Mouse (Mus musculus): Measurements from ENCODE around the gene Mrvi1. TPM values are rescaled to one million over a fixed set of nuclear protein-coding genes. Genes with fewer than 3 reads are reported as not detected.

Gene Mrvi1
- total RNA-seq, 1 experiment = 0.27 TPM

GRCm38 (mm10) chr7:110821653-110822052, 160.6 kb downstream of the Mrvi1 start:
- no peak overlapping the region for H3K4me3 ChIP-seq (ENCODE audit: insufficient read depth in 1 of 2, low read depth in 1 of 2, low read length in 2 of 2, poor library complexity in 1 of 2, severe bottlenecking in 1 of 2)
- DNase-seq (ENCODE audit: low read depth, low spot score) = no peak

GRCm38 (mm10) chr7:110821068-110821467, 161.2 kb downstream of the Mrvi1 start:
- TF ChIP-seq MAFK (IDR thresholded peaks at IDR 0.05; ENCODE audit: insufficient read depth, low read depth, low read length) = no peak
- no peak for TF ChIP-seq ZC3H11A (IDR thresholded peaks at IDR 0.05; ENCODE audit: borderline replicate concordance, low read depth, low read length)
- TF ChIP-seq ZNF384 (IDR thresholded peaks at IDR 0.05; ENCODE audit: low read depth, low read length) = no peak
- no peak for TF ChIP-seq HCFC1 (IDR thresholded peaks at IDR 0.05; ENCODE audit: borderline replicate concordance, insufficient read depth, low read length)
- TF ChIP-seq CHD2 (IDR thresholded peaks at IDR 0.05; ENCODE audit: low read depth, low read length) = no peak
- Histone ChIP-seq H3K9me3 (ENCODE audit: control insufficient read depth, insufficient read depth, low read depth, low read length) (no peaks in the 10 kb centered on the region), H3K9ac (ENCODE audit: insufficient read depth, low read depth, low read length, poor library complexity, severe bottlenecking) (no peak overlapping the region), H3K36me3 (ENCODE audit: control insufficient read depth, insufficient read depth, low read length, poor library complexity, severe bottlenecking) (peaks cover 17% of the 10 kb centered on the region), H3K27ac (ENCODE audit: insufficient read depth, low read depth, low read length, poor library complexity, severe bottlenecking) (no peak overlapping the region), H3K4me3 (ENCODE audit: insufficient read depth in 1 of 2, low read depth in 1 of 2, low read length in 2 of 2, poor library complexity in 1 of 2, severe bottlenecking in 1 of 2) (no peak overlapping the region), H3K4me1 (ENCODE audit: control insufficient read depth in 2 of 2, insufficient read depth in 2 of 2, low read length in 2 of 2, poor library complexity in 1 of 2) (no peaks in the 10 kb centered on the region)
- no peak for DNase-seq (ENCODE audit: low read depth, low spot score)
- in situ Hi-C loops (cut with MboI; ENCODE audit: low sequenced_read_pairs in 2 of 2, unreplicated experiment in 2 of 2) = no loop called here

More at GRCm38 (mm10) chr7:110821653-110822052, 160.6 kb downstream of the Mrvi1 start:
- peaks cover 17% of the 10 kb centered on the region for H3K36me3 ChIP-seq (ENCODE audit: control insufficient read depth, insufficient read depth, low read length, poor library complexity, severe bottlenecking)
- in situ Hi-C loops (cut with MboI; ENCODE audit: low sequenced_read_pairs in 2 of 2, unreplicated experiment in 2 of 2) = no loop called here
- no peaks in the 10 kb centered on the region for H3K4me1 ChIP-seq (ENCODE audit: control insufficient read depth in 2 of 2, insufficient read depth in 2 of 2, low read length in 2 of 2, poor library complexity in 1 of 2)
- no peak overlapping the region for H3K9ac ChIP-seq (ENCODE audit: insufficient read depth, low read depth, low read length, poor library complexity, severe bottlenecking)
- H3K9me3 ChIP-seq (ENCODE audit: control insufficient read depth, insufficient read depth, low read depth, low read length) = no peaks in the 10 kb centered on the region
- H3K27ac ChIP-seq (ENCODE audit: insufficient read depth, low read depth, low read length, poor library complexity, severe bottlenecking) = no peak overlapping the region
- TF ChIP-seq MAFK (IDR thresholded peaks at IDR 0.05; ENCODE audit: insufficient read depth, low read depth, low read length) (no peak), HCFC1 (IDR thresholded peaks at IDR 0.05; ENCODE audit: borderline replicate concordance, insufficient read depth, low read length) (no peak), ZNF384 (IDR thresholded peaks at IDR 0.05; ENCODE audit: low read depth, low read length) (no peak), ZC3H11A (IDR thresholded peaks at IDR 0.05; ENCODE audit: borderline replicate concordance, low read depth, low read length) (no peak), CHD2 (IDR thresholded peaks at IDR 0.05; ENCODE audit: low read depth, low read length) (no peak)

- DNase-seq (ENCODE audit: low read depth, low spot score) = no peak
- TF ChIP-seq MAFK (IDR thresholded peaks at IDR 0.05; ENCODE audit: insufficient read depth, low read depth, low read length) (no peak), ZNF384 (IDR thresholded peaks at IDR 0.05; ENCODE audit: low read depth, low read length) (no peak)
- Histone ChIP-seq H3K27ac (ENCODE audit: insufficient read depth, low read depth, low read length, poor library complexity, severe bottlenecking) (no peak overlapping the region), H3K9me3 (ENCODE audit: control insufficient read depth, insufficient read depth, low read depth, low read length) (no peaks in the 10 kb centered on the region), H3K36me3 (ENCODE audit: control insufficient read depth, insufficient read depth, low read length, poor library complexity, severe bottlenecking) (peaks cover 12% of the 10 kb centered on the region), H3K4me1 (ENCODE audit: control insufficient read depth in 2 of 2, insufficient read depth in 2 of 2, low read length in 2 of 2, poor library complexity in 1 of 2) (no peaks in the 10 kb centered on the region), H3K9ac (ENCODE audit: insufficient read depth, low read depth, low read length, poor library complexity, severe bottlenecking) (no peak overlapping the region), H3K4me3 (ENCODE audit: insufficient read depth in 1 of 2, low read depth in 1 of 2, low read length in 2 of 2, poor library complexity in 1 of 2, severe bottlenecking in 1 of 2) (no peak overlapping the region)
- in situ Hi-C loops (cut with MboI; ENCODE audit: low sequenced_read_pairs in 2 of 2, unreplicated experiment in 2 of 2) = loop anchor here in 1 of 2 experiments (10.0 kb wide), 1 partner anchor 196 kb away; no protein-coding TSS in a partner anchor
These were observed 163.4 kb downstream of the Mrvi1 start for GRCm38 (mm10) chr7:110818787-110819350.

Other genes with a start within 250 kb of the Mrvi1 start
- gene Ampd3, start 214.3 kb downstream of the Mrvi1 start, total RNA-seq (2012; rRNA removed) = 2.4 and 5.3 TPM in 2 replicates
- gene Rnf141, start 138.0 kb downstream of the Mrvi1 start, total RNA-seq (2012; rRNA removed) = 20.8 and 25.0 TPM in 2 replicates
- not detected in 2 replicates for gene Lyve1, start 119.2 kb downstream of the Mrvi1 start, total RNA-seq (2012; rRNA removed)
- gene Ctr9, start 46.5 kb upstream of the Mrvi1 start, total RNA-seq (2012; rRNA removed) = 54.9 and 71.9 TPM in 2 replicates
- gene Eif4g2, start 100.6 kb upstream of the Mrvi1 start, total RNA-seq (2012; rRNA removed) = 494 and 627 TPM in 2 replicates